Mouse (Mus musculus) myocyte (in vitro differentiated cells): ENCODE results near the gene Vldlr. TPM values are rescaled to one million over a fixed set of nuclear protein-coding genes. Genes with fewer than 3 reads are reported as not detected.

Experiments
- H3K27me3 ChIP-seq: one replicate; pipeline ENCODE4 v1.6.1; 2011; ENCODE audit not compliant: control insufficient read depth, insufficient read depth, insufficient read length
- H3K36me3 ChIP-seq: one replicate; pipeline ENCODE4 v1.6.1; 2011; ENCODE audit not compliant: control insufficient read depth, insufficient read depth
- H3K4me2 ChIP-seq: one replicate; pipeline ENCODE4 v1.6.1; 2011; ENCODE audit warnings: low read depth, control low read depth
- H3K4me3 ChIP-seq: one replicate; pipeline ENCODE4 v1.5.1; 2011; ENCODE audit warnings: mild to moderate bottlenecking, control low read depth, moderate library complexity
- H3K79me2 ChIP-seq: one replicate; pipeline ENCODE4 v1.6.1; 2011; ENCODE audit not compliant: control insufficient read depth, insufficient read depth
- H3ac ChIP-seq: one replicate; pipeline ENCODE4 v1.6.1; 2011; ENCODE audit not compliant: control insufficient read depth, insufficient read length
- CEBPB ChIP-seq: IDR thresholded peaks from 2 replicates; pipeline ENCODE4 v1.6.1; 2011; ENCODE audit warnings: mild to moderate bottlenecking, moderate library complexity; ENCODE audit not compliant: poor library complexity, insufficient read depth, severe bottlenecking
- E2F4 ChIP-seq: IDR thresholded peaks from one replicate; pipeline ENCODE4 v1.6.1; 2011; ENCODE audit warnings: mild to moderate bottlenecking, control low read depth, moderate library complexity; ENCODE audit not compliant: insufficient read depth
- MAX ChIP-seq: IDR thresholded peaks from one replicate; pipeline ENCODE4 v1.6.1; 2011; ENCODE audit warnings: low read depth, mild to moderate bottlenecking, control low read depth
- MYOD1 ChIP-seq, 3 experiments: IDR thresholded peaks; one replicate each; pipeline ENCODE4 v1.6.1; 2011; ENCODE audit warnings: control low read depth in 2 of 3, low read depth in 2 of 3, mild to moderate bottlenecking in 2 of 3, moderate library complexity in 1 of 3; ENCODE audit not compliant: insufficient read length in 2 of 3, control insufficient read depth in 1 of 3
- MYOG ChIP-seq, 3 experiments: IDR thresholded peaks; one replicate each; pipeline ENCODE4 v1.6.1; 2011; ENCODE audit warnings: control low read depth in 2 of 3, low read depth in 2 of 3, mild to moderate bottlenecking in 2 of 3; ENCODE audit not compliant: insufficient read length in 2 of 3, control insufficient read depth in 1 of 3, insufficient read depth in 1 of 3
- POLR2A ChIP-seq: IDR thresholded peaks from one replicate; pipeline ENCODE4 v1.6.1; 2011; ENCODE audit warnings: low read depth, mild to moderate bottlenecking, control low read depth, moderate library complexity; ENCODE audit not compliant: insufficient read length
- POLR2AphosphoS2 ChIP-seq: IDR thresholded peaks from one replicate; pipeline ENCODE4 v1.6.1; 2011; ENCODE audit warnings: low read depth, control low read depth; ENCODE audit not compliant: insufficient read length
- REST ChIP-seq: IDR thresholded peaks from one replicate; pipeline ENCODE4 v1.6.1; 2011; ENCODE audit warnings: mild to moderate bottlenecking, control low read depth, moderate library complexity; ENCODE audit not compliant: insufficient read depth, insufficient read length
- SRF ChIP-seq: IDR thresholded peaks from one replicate; pipeline ENCODE4 v1.6.1; 2011; ENCODE audit warnings: low read depth; ENCODE audit not compliant: control insufficient read depth, insufficient read length
- TCF12 ChIP-seq: IDR thresholded peaks from one replicate; pipeline ENCODE4 v1.6.1; 2011; ENCODE audit warnings: mild to moderate bottlenecking, control low read depth; ENCODE audit not compliant: poor library complexity, insufficient read depth, severe bottlenecking
- TCF3 ChIP-seq: IDR thresholded peaks from one replicate; pipeline ENCODE4 v1.6.1; 2011; ENCODE audit warnings: low read depth, control low read depth; ENCODE audit not compliant: insufficient read length
- USF1 ChIP-seq: IDR thresholded peaks from one replicate; pipeline ENCODE4 v1.6.1; 2011; ENCODE audit warnings: low read depth, mild to moderate bottlenecking, control low read depth, moderate library complexity
- polyA plus RNA-seq: library from polyadenylated mRNA; unstranded; fragments of >200 nt; fragmentation: generic; extraction: Trizol; gene quantifications from one replicate; pipeline ENCODE4 v1.2.1, GENCODE M21; 2012; ENCODE audit warnings: missing spikeins

Vldlr gene
- polyA plus RNA-seq, 1 experiment = 6.9 TPM

- TF ChIP-seq TCF3 = no peak
- TF ChIP-seq MYOD1 (IDR thresholded peaks at IDR 0.05; ENCODE audit: control insufficient read depth in 1 of 3, insufficient read length in 2 of 3, low read depth in 2 of 3) = no peak
- no peak for TF ChIP-seq USF1
- no peak for TF ChIP-seq SRF
- no peak for TF ChIP-seq MYOG (IDR thresholded peaks at IDR 0.05; ENCODE audit: control insufficient read depth in 1 of 3, insufficient read depth in 1 of 3, insufficient read length in 2 of 3, low read depth in 2 of 3)
- TF ChIP-seq TCF12 = no peak
- TF ChIP-seq MAX = no peak
- TF ChIP-seq POLR2A = no peak
- TF ChIP-seq REST = no peak
- no peak for TF ChIP-seq POLR2AphosphoS2
- TF ChIP-seq E2F4 = no peak
- no peak for TF ChIP-seq CEBPB
- Histone ChIP-seq H3K27me3 (no peaks in the 10 kb centered on the region), H3K4me3 (no peak overlapping the region), H3ac (no peak overlapping the region), H3K79me2 (no peaks in the 10 kb centered on the region), H3K4me2 (no peak overlapping the region), H3K36me3 (no peaks in the 10 kb centered on the region)
Observed at GRCm38 (mm10) chr19:27226626-27227025, 10.3 kb downstream of the Vldlr start.

DNA sequence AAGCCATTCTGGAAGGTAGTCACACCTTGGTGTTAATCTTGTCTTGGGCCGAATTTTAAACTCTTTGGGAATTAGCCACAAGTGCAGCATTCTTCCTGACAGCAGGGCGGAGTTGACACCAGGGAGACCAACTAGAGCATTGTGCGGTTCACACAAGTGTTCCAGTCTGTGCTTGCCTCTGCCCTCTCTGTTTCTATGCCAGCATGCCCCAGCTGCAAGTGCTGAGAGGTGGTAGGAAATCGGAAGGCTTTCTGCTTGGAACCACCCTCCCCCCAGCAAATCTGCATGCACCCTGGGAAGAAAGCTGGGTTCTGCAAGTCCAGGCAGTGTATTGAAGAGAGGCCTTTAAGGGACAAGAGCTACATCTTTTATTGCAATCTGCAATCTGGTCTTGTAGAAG is 10.8 kb downstream of the Vldlr start:
- H3K4me2 ChIP-seq = no peak overlapping the region
- no peaks in the 10 kb centered on the region for H3K27me3 ChIP-seq
- no peaks in the 10 kb centered on the region for H3K36me3 ChIP-seq
- H3ac ChIP-seq = no peak overlapping the region
- TF ChIP-seq CEBPB = no peak
- no peak for TF ChIP-seq POLR2AphosphoS2
- no peak for TF ChIP-seq POLR2A
- TF ChIP-seq E2F4 = no peak
- TF ChIP-seq MYOG (IDR thresholded peaks at IDR 0.05; ENCODE audit: control insufficient read depth in 1 of 3, insufficient read depth in 1 of 3, insufficient read length in 2 of 3, low read depth in 2 of 3) = no peak
- no peak for TF ChIP-seq MYOD1 (IDR thresholded peaks at IDR 0.05; ENCODE audit: control insufficient read depth in 1 of 3, insufficient read length in 2 of 3, low read depth in 2 of 3)
- no peak for TF ChIP-seq USF1
- no peak for TF ChIP-seq REST
- TF ChIP-seq MAX = no peak
- TF ChIP-seq TCF12 = no peak
- TF ChIP-seq SRF = no peak
- no peaks in the 10 kb centered on the region for H3K79me2 ChIP-seq
- H3K4me3 ChIP-seq = no peak overlapping the region

GRCm38 (mm10) chr19:27228254-27228653 is 12.0 kb downstream of the Vldlr start:
- H3K27me3 ChIP-seq = no peaks in the 10 kb centered on the region

GRCm38 (mm10) chr19:27233386-27233785 is 17.1 kb downstream of the Vldlr start:
- no peak for TF ChIP-seq CEBPB
- TF ChIP-seq TCF12 = no peak
- no peak for TF ChIP-seq MYOG (IDR thresholded peaks at IDR 0.05; ENCODE audit: control insufficient read depth in 1 of 3, insufficient read depth in 1 of 3, insufficient read length in 2 of 3, low read depth in 2 of 3)
- TF ChIP-seq TCF3 = no peak
- TF ChIP-seq POLR2A = no peak
- Histone ChIP-seq H3K27me3 (no peaks in the 10 kb centered on the region), H3K79me2 (no peaks in the 10 kb centered on the region), H3K36me3 (no peaks in the 10 kb centered on the region), H3ac (no peak overlapping the region), H3K4me3 (no peak overlapping the region), H3K4me2 (no peak overlapping the region)

More at GRCm38 (mm10) chr19:27228254-27228653, 12.0 kb downstream of the Vldlr start:
- Histone ChIP-seq H3ac (no peak overlapping the region), H3K4me3 (no peak overlapping the region), H3K4me2 (no peak overlapping the region), H3K36me3 (no peaks in the 10 kb centered on the region), H3K79me2 (no peaks in the 10 kb centered on the region)
- TF ChIP-seq MYOG (IDR thresholded peaks at IDR 0.05; ENCODE audit: control insufficient read depth in 1 of 3, insufficient read depth in 1 of 3, insufficient read length in 2 of 3, low read depth in 2 of 3) (no peak), CEBPB (no peak), USF1 (no peak), TCF12 (no peak), MYOD1 (IDR thresholded peaks at IDR 0.05; ENCODE audit: control insufficient read depth in 1 of 3, insufficient read length in 2 of 3, low read depth in 2 of 3) (no peak), POLR2AphosphoS2 (no peak), REST (no peak), E2F4 (no peak), TCF3 (no peak), SRF (no peak)

DNA sequence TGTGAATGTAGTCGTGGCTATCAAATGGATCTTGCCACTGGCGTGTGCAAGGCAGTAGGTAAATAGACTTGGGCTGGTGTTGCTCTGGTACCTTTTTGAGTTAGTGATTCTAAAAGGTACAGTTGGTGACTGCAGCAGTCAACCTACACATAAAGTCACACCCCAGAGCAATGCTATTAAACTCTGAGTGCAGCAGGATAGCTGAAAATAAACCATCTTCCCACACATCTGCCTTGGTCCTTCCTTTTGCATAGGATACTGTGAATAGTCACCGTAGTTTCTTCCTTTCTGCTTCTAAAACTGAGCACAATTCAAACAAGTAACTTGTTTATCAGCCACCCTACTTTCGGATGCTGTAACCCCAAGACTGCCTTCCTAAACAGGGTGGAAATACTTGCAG is 23.6 kb downstream of the Vldlr start:
- Histone ChIP-seq H3K36me3 (no peaks in the 10 kb centered on the region), H3K79me2 (no peaks in the 10 kb centered on the region), H3ac (no peak overlapping the region), H3K4me2 (no peak overlapping the region), H3K4me3 (no peak overlapping the region), H3K27me3 (no peaks in the 10 kb centered on the region)
- no peak for TF ChIP-seq REST
- TF ChIP-seq CEBPB = no peak
- TF ChIP-seq POLR2A = no peak
- TF ChIP-seq USF1 = no peak
- TF ChIP-seq TCF3 = no peak
- TF ChIP-seq MYOG (IDR thresholded peaks at IDR 0.05; ENCODE audit: control insufficient read depth in 1 of 3, insufficient read depth in 1 of 3, insufficient read length in 2 of 3, low read depth in 2 of 3) = no peak
- no peak for TF ChIP-seq SRF
